Comparison of ENCODE assay signal across 24 mouse cellular contexts in genomic region chr15:8401536-8401935, GRCm38 (mm10). TPM values are rescaled to one million over a fixed set of nuclear protein-coding genes. Genes with fewer than 3 reads are reported as not detected.
DNase-seq lines count a peak whose midpoint lies in the region; ATAC-seq and TF ChIP-seq lines count a peak whose summit lies in the region.
"Had no signal": no experiment of that assay in that cellular context is flagged by ENCODE, and none has a peak within 500 bp of the region (broad histone marks: within the 10 kb centered on the region; RNA-seq: fewer than 3 reads in every experiment).

No protein-coding gene starts in this region.

- no peak overlapping the region for H3ac ChIP-seq in myocyte (ENCODE audit: control insufficient read depth, insufficient read length)

- intact Hi-C loops in gastrocnemius, postnatal 36 days (cut with DNase I): no loop called here

- H3K36me3 ChIP-seq in heart, embryonic 12.5 days: no peaks in the 10 kb centered on the region
- no peaks in the 10 kb centered on the region for H3K36me3 ChIP-seq in midbrain, embryonic 13.5 days
- H3K36me3 ChIP-seq in midbrain, embryonic 14.5 days (ENCODE audit: control insufficient read depth, insufficient read depth, low read length): no peaks in the 10 kb centered on the region
- no peaks in the 10 kb centered on the region for H3K36me3 ChIP-seq in myocyte (ENCODE audit: control insufficient read depth, insufficient read depth)
- no peaks in the 10 kb centered on the region for H3K36me3 ChIP-seq in intestine, embryonic 15.5 days
- H3K36me3 ChIP-seq: embryonic facial prominence, embryonic 13.5 days; forebrain, embryonic 12.5 days; heart, embryonic 15.5 days; hindbrain, embryonic 13.5 days; limb, embryonic 13.5 days; liver, embryonic 12.5 days had no signal

- no peak for ATAC-seq in heart, embryonic 12.5 days (ENCODE audit: insufficient number of reproducible peaks, low FRiP score)
- ATAC-seq in midbrain, embryonic 13.5 days: 0 out of 2 replicates have a peak, but pooled peaks have one; percentile 24
- ATAC-seq in midbrain, embryonic 14.5 days (ENCODE audit: low FRiP score, low TSS enrichment): no peak
- no peak for ATAC-seq in intestine, embryonic 15.5 days
- ATAC-seq: activated CD4-positive, CD25-positive, alpha-beta regulatory T cell, adult 4 months; intestine, embryonic 16.5 days; liver, embryonic 12.5 days had no signal

- DNase-seq in heart, adult 9 months (ENCODE audit: low spot score in 2 of 2): peak; percentile 36 to 54
- no peak for DNase-seq in midbrain, embryonic 14.5 days
- peak; percentile 7 to 21 for DNase-seq in gastrocnemius, postnatal 36 days
- no peak for DNase-seq in testis, postnatal 14 days (ENCODE audit: low spot score)
- DNase-seq: adrenal gland, postnatal 10 days; cerebellum, adult 8-10 months; cerebellum, postnatal 36 days; embryo, embryonic 11 days; kidney, postnatal 4 days; lung, postnatal 14 days had no signal

- H3K4me2 ChIP-seq in heart, embryonic 12.5 days: no peak overlapping the region
- H3K4me2 ChIP-seq in midbrain, embryonic 13.5 days (replicated peaks): no peak overlapping the region
- no peak overlapping the region for H3K4me2 ChIP-seq in midbrain, embryonic 14.5 days (ENCODE audit: low read length)
- H3K4me2 ChIP-seq in myocyte (ENCODE audit: low read depth): no peak overlapping the region
- H3K4me2 ChIP-seq in intestine, embryonic 15.5 days (replicated peaks): no peak overlapping the region
- H3K4me2 ChIP-seq: embryonic facial prominence, embryonic 13.5 days; forebrain, embryonic 12.5 days; heart, embryonic 15.5 days; hindbrain, embryonic 13.5 days; limb, embryonic 13.5 days; liver, embryonic 12.5 days had no signal

- no peak overlapping the region for H3K27ac ChIP-seq in heart, embryonic 12.5 days (ENCODE audit: poor library complexity, severe bottlenecking)
- no peak overlapping the region for H3K27ac ChIP-seq in midbrain, embryonic 13.5 days
- no peak overlapping the region for H3K27ac ChIP-seq in midbrain, embryonic 14.5 days (replicated peaks; ENCODE audit: low read depth, low read length)
- no peak overlapping the region for H3K27ac ChIP-seq in intestine, embryonic 15.5 days
- H3K27ac ChIP-seq: embryonic facial prominence, embryonic 13.5 days; forebrain, embryonic 12.5 days; heart, embryonic 15.5 days; hindbrain, embryonic 13.5 days; limb, embryonic 13.5 days; liver, embryonic 12.5 days; stomach, postnatal 0 days had no signal

- H3K79me2 ChIP-seq in myocyte (ENCODE audit: control insufficient read depth, insufficient read depth): peaks cover 97% of the 10 kb centered on the region

- no peak for TF ChIP-seq POLR2A in myocyte (IDR thresholded peaks at IDR 0.05; ENCODE audit: insufficient read length, low read depth)

- H3K27me3 ChIP-seq in heart, embryonic 12.5 days (replicated peaks): no peaks in the 10 kb centered on the region
- H3K27me3 ChIP-seq in midbrain, embryonic 13.5 days: no peaks in the 10 kb centered on the region
- no peaks in the 10 kb centered on the region for H3K27me3 ChIP-seq in midbrain, embryonic 14.5 days (ENCODE audit: control insufficient read depth, insufficient read depth, low read length)
- no peaks in the 10 kb centered on the region for H3K27me3 ChIP-seq in myocyte (ENCODE audit: control insufficient read depth, insufficient read depth, insufficient read length)
- no peaks in the 10 kb centered on the region for H3K27me3 ChIP-seq in intestine, embryonic 15.5 days (replicated peaks)
- H3K27me3 ChIP-seq: embryonic facial prominence, embryonic 13.5 days; forebrain, embryonic 12.5 days; heart, embryonic 15.5 days; hindbrain, embryonic 13.5 days; limb, embryonic 13.5 days; liver, embryonic 12.5 days had no signal

- no peak overlapping the region for H3K4me3 ChIP-seq in heart, embryonic 12.5 days
- no peak overlapping the region for H3K4me3 ChIP-seq in midbrain, embryonic 13.5 days (replicated peaks)
- no peak overlapping the region for H3K4me3 ChIP-seq in midbrain, embryonic 14.5 days (replicated peaks; ENCODE audit: low read depth, low read length)
- no peak overlapping the region for H3K4me3 ChIP-seq in myocyte
- no peak overlapping the region for H3K4me3 ChIP-seq in intestine, embryonic 15.5 days (replicated peaks)
- H3K4me3 ChIP-seq: embryonic facial prominence, embryonic 13.5 days; erythroblast, embryonic 14.5 days; forebrain, embryonic 12.5 days; heart, embryonic 15.5 days; hindbrain, embryonic 13.5 days; limb, embryonic 13.5 days; liver, embryonic 12.5 days had no signal

- WGBS in heart, embryonic 12.5 days: 99% methylated on average over 2 of the region's 2 CpGs
- WGBS in midbrain, embryonic 13.5 days: 93% methylated on average over 2 of the region's 2 CpGs
- 97% methylated on average over 2 of the region's 2 CpGs for WGBS in midbrain, embryonic 14.5 days
- WGBS in intestine, embryonic 15.5 days: 92% methylated on average over 2 of the region's 2 CpGs

- no peak overlapping the region for H3K9ac ChIP-seq in heart, embryonic 12.5 days
- no peak overlapping the region for H3K9ac ChIP-seq in midbrain, embryonic 13.5 days (replicated peaks)
- no peak overlapping the region for H3K9ac ChIP-seq in midbrain, embryonic 14.5 days (replicated peaks; ENCODE audit: low read length)
- H3K9ac ChIP-seq in intestine, embryonic 15.5 days: no peak overlapping the region
- H3K9ac ChIP-seq: embryonic facial prominence, embryonic 13.5 days; forebrain, embryonic 12.5 days; heart, embryonic 15.5 days; hindbrain, embryonic 13.5 days; limb, embryonic 13.5 days; liver, embryonic 12.5 days had no signal

- no peaks in the 10 kb centered on the region for H3K9me3 ChIP-seq in heart, embryonic 12.5 days (replicated peaks)
- H3K9me3 ChIP-seq in midbrain, embryonic 13.5 days: no peaks in the 10 kb centered on the region
- H3K9me3 ChIP-seq in midbrain, embryonic 14.5 days (ENCODE audit: control insufficient read depth, low read length): no peaks in the 10 kb centered on the region
- no peaks in the 10 kb centered on the region for H3K9me3 ChIP-seq in intestine, embryonic 15.5 days
- H3K9me3 ChIP-seq: embryonic facial prominence, embryonic 13.5 days; forebrain, embryonic 12.5 days; heart, embryonic 15.5 days; hindbrain, embryonic 13.5 days; limb, embryonic 13.5 days; liver, embryonic 12.5 days had no signal

- H3K4me1 ChIP-seq in heart, embryonic 12.5 days (replicated peaks): peaks cover 9% of the 10 kb centered on the region
- peaks cover 8% of the 10 kb centered on the region; the same call in 1 of the 2 replicates for H3K4me1 ChIP-seq in midbrain, embryonic 13.5 days (replicated peaks)
- H3K4me1 ChIP-seq in midbrain, embryonic 14.5 days (ENCODE audit: control insufficient read depth, insufficient read depth, low read length): no peaks in the 10 kb centered on the region
- H3K4me1 ChIP-seq in intestine, embryonic 15.5 days (replicated peaks): no peaks in the 10 kb centered on the region
- H3K4me1 ChIP-seq: embryonic facial prominence, embryonic 13.5 days; heart, embryonic 15.5 days; hindbrain, embryonic 13.5 days; limb, embryonic 13.5 days had no signal

TF ChIP-seq in myocyte, 11 proteins besides CTCF, POLR2A, EP300 and RAD21:
- TF ChIP-seq TCF3 (IDR thresholded peaks at IDR 0.05; ENCODE audit: insufficient read length, low read depth) (no peak), MYOG (IDR thresholded peaks at IDR 0.05; ENCODE audit: control insufficient read depth in 1 of 3, insufficient read depth in 1 of 3, insufficient read length in 2 of 3, low read depth in 2 of 3) (peak in 2 of 3 experiments; percentile 27 to 44), MYOD1 (IDR thresholded peaks at IDR 0.05; ENCODE audit: control insufficient read depth in 1 of 3, insufficient read length in 2 of 3, low read depth in 2 of 3) (peak in 1 of 3 experiments; percentile 40), E2F4 (IDR thresholded peaks at IDR 0.05; ENCODE audit: insufficient read depth) (no peak)
TF ChIP-seq in myocyte: peak in this region for 2.

RNA-seq across cellular contexts. Expression of gene Nipbl, which starts 42.7 kb away (rescaled TPM):
- 13.3 and 13.6 TPM in 2 replicates for polyA plus RNA-seq in heart, embryonic 12.5 days (2016; fragmentation: Nextera tagmentation; extraction: Ambion mirVana)
- 20.5 TPM in 2 replicates for polyA plus RNA-seq in midbrain, embryonic 13.5 days (2015; fragmentation: Nextera tagmentation; extraction: Ambion mirVana)
- 18.9 and 23.3 TPM in 2 replicates for polyA plus RNA-seq in midbrain, embryonic 14.5 days (2014; fragmentation: Nextera tagmentation; extraction: Ambion mirVana)
- total RNA-seq in gastrocnemius, postnatal 36 days (2021): 10 to 100 TPM; 17.5 to 20.8 TPM
- polyA plus RNA-seq in myocyte (2012; fragmentation: generic; extraction: Trizol): 6.5 TPM
- 14.6 and 14.7 TPM in 2 replicates for polyA plus RNA-seq in intestine, embryonic 15.5 days (2015; fragmentation: Nextera tagmentation; extraction: Ambion mirVana)

Comparison
In these comparisons a context has a peak if more than half of its experiments do, and no peak if none do; other contexts are left out.
1. DNase-seq: peak in heart, adult 9 months (2 of 2) and gastrocnemius, postnatal 36 days (2 of 2); none in midbrain, embryonic 14.5 days (single experiment) and testis, postnatal 14 days (single experiment).